Mouse (Mus musculus) ovary, postnatal 36 days (tissue): ENCODE measurements around the gene Prkaa2.
A peak's percentile ranks its signal among the peaks of the same experiment; 100 is the strongest.

ENCODE experiments used
- DNase-seq: peaks from one replicate; pipeline ENCODE4 v3.0.0; 2022; ENCODE audit warnings: low spot score, mixed read lengths

Gene Prkaa2

DNA sequence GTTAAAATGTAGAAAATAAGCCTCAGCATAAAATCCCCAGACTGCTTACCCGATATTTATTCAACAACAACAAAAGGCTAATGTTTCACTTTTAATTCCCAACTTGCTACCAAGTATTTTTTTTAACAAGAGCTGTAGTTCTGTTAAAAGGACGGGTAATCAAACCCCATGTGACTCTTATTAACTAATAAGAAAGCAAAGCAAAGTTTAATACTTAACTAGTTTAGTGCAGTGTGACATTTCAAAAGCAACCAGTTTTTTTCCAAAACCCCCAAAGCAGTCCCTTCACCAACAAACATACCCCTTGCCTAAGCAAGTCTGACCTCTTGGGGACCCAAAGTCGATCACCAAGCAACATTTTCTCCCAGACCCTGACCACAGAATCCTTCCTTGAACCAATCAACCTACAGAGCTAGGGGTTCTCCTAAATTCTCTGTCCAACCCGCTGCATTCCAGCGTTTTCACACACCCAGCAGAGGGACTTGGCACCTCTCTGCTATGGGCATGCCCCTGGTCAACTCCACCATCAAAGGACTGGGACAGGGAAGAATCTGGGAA, 970 bp downstream of the Prkaa2 start:
- DNase-seq = no peak

DNA sequence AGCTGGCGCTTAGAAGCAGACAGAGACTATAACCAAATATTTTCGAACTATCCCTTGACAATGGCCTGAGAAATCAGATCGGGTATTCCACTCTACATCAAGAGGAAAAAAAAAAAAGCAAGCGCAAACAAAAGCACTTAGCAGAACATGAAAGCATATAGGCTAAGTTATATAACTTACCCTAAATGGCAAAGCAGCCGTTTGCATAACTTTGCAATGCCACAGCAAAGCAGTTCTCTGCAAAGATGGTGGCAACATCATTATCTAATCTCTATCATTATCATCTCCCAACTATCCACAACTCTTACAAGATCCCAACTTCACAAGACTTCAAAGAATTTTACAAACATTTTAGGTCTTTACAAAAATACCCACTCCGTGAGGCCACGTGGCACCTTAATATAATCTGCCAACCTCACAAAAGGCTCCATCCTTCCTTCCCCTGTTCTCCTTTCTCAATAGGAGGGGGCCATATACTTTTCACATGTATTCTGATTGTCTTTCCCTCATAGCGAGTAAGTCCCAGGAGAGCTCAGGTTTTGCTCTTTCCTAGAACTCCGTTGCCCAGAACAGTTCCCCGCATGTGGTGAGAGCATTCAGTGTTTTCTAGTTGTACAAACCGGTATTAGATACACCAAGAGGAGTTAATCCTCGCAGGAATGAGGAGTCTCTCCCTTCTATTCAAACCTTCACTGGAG, 1.6 kb downstream of the Prkaa2 start:
- DNase-seq = no peak

DNA sequence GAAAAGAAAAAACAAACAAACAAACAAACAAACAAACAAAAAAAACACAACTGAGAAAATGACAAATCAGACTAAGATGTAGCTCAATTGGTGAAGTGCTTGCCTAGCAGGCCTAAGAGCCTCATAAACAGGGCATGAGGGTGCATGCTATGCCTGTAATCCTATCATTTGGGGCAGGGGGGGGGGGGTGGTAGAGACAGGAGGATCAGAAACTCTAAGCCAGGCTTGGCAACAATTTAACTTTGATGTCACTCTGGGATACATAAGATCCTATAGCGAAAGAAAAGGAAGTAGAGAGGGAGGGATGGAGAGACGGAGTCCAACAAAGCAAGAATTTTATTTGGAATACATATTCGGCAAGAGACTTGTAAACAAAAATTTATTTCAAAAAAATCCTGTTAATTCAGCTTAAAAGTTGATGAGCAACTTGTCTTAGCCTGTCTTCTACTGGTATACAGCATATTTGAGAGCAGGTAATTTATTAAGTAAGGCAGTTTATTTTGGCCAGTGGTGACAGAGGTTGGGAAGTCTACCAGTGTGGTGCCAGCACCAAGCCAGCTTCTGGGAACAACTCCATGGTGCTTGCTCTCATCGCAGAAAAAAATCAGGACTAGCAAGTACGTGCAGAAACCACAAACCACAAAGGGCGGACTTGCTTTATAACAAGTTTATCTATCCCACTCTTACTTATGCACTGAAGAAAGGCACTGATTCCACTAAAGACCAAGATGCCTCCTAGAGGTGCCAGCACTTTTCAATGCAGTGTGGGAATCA, 5.4 kb downstream of the Prkaa2 start:
- DNase-seq = no peak

DNA sequence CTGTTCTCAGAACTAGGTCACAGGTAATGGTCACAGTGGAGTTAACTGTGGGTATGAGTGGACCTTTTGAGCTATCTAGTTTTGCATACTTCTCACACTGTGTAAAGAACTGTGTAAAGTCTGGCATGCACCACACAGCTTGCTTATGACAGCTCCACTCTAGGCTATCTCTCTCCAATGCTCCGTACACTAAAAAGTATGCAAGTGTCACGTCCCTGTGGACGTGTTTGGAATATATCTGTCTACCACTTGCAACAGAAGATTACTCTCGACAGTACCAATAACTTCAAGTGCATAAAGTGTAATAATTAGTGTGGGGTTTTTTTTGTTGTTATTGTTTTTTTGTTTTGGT, 8.4 kb downstream of the Prkaa2 start:
- DNase-seq = no peak

DNA sequence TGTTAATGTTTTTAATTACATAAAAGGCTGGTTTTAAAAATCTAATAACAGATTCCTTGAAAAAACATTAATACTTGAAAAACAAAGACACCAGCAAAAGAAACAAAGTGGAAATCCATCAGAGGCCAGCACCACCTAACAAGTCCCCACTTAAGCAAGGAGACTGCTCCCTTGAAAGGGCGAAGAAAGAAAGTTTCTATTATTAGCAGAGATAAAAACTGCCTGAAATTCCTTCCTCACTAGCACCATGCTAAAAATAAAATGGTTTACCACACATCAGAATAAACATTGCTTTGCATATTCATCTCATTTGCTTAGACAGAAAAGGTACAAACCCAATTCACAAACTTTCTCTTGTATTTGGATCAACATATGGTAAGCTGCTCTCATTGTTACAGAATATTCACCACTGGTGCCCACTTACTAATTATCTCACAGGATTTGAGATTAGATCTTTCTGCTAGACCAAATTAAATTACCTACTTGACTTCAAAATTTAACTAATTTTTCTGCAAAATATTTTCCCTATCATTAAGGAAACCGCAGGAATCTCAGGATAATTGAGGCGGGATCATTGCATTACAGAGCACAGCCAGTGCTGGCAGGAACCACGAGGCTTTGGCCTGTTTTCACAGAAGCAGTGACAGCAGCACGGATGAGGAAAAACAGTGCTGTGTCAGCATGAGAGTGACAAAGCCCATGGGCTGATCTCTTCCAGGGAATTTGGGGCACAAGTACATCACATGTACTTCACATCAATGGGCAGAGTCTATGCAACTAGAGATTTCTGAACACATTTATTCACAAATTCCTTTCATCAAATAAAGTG, 9.0 kb downstream of the Prkaa2 start:
- no peak for DNase-seq

DNA sequence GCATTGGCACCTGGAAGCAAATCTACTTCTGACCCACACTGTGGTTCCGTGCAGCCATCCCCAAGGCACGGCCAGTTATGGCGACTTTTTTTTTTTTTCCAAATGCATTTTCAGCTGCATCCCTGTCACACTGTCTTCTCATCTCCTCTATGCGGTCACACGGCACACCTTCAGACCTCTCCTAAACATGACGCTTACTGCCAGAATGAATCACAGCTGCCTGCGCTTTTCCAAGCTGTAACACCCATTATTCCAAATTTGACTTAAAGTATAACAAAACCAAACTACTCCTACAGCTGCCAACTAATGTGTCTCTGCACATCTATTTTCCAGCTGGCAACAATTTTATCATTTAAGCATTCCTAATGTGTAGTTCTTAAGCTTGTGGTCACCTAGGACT, 11.0 kb downstream of the Prkaa2 start:
- DNase-seq = no peak

DNA sequence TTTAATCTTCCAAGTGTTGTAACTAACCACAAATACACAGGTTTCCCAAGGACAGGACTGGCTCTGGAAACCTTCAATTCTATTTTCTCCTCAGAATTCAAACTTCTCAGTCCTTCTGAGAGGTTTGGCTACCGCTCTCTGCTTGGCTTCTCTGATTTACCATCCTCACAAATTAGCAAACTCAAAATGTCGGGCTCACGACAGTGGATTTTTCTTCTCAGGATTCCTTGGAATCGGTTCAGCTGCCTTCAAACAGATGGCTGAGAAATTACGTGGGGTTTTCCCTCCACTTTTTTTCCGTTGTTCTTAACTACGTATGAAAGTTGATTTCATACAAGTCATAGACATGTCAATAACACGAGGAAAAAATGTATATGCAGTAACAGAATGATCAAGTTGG, 11.5 kb downstream of the Prkaa2 start:
- DNase-seq = no peak

DNA sequence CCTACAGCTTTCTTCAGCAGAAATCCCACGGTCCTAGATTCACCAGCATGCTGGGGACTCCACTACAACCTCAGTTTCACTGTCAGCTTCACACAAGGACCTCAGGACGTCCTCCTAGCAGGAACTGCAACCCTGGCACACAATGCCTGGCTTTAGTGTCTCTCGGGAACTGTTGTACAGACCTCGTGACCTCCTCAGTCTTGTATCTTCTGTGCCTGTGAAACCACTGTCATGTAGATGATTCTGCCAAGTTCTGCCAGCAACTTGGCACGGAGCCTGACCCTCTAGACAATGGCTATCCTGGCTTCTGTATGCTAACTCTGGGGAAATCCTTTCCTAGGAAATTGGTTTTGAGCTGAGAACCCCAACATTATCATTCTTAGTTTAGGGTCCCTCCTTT, 14.4 kb downstream of the Prkaa2 start:
- DNase-seq = peak; percentile 39

DNA sequence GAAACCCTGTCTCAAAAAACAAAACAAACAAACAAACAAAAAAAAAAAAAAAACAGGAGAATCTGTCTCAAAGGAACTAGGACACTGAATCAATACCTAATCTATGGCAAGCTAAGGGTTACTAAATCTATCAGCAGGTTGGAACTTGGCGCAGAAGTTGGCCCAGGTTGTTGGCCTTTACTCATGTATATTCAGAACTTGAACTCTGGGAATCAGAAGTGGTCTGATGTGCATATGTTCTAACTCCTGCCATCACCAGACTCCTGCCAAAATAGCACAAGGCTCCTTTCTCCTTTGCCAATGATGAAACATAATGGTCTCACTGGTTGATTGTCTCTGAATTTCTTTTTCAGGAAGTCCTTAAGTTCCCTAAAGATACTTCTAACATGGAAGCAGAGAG, 15.7 kb downstream of the Prkaa2 start:
- DNase-seq = no peak

DNA sequence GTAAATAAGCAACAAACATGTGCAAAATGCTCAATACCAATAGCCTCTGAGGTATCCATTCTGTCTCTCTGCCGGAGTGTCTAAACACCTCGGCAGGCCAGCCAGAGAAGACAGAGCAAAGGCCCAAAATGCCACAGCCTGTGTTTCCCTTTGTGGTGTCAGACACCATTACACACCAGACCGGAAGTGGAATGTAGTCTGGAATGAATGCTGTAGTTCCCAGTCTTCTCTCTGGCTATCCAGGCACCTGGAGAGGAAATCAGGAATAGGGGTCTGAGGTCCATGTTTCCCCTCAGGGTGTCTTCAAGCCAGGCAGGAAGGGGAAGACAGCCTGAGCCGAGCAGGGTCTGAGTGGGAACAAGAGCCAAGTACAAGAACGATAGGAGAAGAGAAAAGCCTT, 19.3 kb downstream of the Prkaa2 start:
- DNase-seq = no peak

DNA sequence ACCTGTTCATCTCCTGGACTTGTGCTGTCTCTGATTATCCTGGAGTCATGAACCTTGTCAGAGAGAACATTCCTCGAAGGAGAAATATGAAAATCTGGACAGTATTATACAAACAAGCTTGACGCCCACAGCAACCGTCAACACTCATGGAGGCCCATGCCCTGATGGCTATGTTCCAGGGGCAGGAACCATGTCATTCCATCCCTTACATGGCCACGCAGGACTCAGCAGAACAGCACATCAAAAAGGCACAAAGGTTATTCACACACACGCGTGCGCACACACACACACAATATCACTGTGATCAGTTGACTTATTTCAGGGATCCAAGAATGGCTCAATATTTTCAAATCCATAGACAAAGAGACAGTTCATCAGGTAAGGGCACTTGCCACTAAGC, 20.3 kb downstream of the Prkaa2 start:
- no peak for DNase-seq

DNA sequence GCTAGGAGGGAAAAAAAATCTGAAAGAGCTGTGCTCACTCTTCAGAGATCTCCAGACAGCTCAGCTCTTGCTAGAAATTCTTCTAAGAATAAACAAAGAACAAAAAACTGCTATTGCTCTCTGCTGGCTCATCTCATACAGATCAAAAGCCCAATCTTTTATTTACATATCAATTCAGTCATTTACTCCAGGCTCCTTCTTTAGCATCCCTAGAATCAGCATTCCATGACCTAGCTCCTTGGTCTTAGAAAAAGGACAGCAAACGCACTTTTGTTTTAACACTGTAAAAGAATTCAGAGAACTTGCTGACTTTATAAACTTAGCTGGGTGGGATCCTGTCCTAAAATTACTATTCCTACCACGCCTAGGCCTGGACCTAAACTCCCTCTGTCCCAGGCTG, 21.0 kb downstream of the Prkaa2 start:
- DNase-seq = no peak

DNA sequence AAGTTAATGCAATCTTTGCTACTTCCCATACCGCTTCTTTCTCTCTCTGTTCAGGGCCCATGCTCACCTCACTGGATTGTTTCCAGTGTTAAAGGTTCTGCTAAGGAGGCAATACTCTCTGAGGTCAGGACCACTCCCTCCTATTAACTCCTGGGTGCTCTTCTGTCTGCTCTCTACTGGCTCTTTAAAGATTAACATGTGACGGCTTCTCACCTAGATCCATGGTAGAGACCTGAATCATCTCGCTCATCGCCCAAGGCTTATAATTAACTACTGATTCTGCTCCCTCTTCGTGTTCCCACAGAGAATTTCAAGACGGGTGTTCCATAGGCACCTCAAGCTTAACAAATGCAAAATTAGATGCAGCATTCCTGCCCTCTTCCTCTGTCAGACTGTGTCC, 33.5 kb downstream of the Prkaa2 start:
- DNase-seq = no peak

DNA sequence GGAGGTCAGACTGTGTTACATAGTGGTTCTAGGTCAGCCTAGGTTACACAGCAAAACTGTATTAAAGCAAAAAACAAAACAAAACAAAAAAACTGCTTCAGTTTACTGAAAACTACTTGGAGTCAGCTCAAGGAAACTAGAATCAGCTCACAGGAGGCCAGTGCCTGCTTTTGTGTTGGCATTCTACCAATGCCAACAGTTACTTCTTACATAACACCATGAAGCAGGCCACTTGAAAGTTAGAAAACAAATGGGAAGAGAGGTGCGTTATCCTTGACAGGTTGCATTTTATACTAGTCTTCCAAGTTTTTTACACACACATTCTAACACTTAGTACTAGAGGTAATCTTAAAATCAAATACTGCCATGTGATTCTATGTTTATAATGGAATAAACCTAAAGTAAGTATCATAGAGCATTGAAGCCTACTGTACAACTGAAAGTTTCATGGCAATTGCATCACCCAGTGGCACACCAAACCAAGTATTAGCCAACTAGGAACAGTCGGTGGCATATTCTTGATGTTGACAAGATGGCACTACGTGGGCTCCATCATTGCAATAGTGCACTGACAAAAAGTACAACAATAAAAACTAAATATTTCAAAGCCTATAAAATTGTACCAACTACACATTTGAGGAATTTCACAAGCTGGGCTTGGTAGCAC, 37.8 kb downstream of the Prkaa2 start:
- DNase-seq = no peak

DNA sequence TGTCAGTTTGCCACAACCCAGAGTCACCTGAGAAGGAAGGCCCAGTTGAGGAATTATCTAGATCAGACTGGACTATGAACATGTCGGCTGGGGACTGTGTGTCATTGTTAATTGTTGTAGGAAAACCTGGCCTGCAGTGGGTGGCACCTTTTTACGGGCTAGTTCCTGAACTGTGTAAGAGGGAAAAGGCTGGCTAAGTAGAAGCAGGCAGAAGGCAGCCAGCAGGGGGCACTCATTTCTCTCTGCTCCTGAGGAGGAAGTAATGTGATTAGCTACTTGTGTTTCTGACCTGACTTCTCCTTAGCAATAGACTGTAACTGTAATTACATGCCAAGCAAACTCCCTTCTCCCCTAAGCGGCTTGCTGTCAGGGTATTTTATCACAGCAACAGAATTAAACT, 38.7 kb downstream of the Prkaa2 start:
- DNase-seq = peak; percentile 74

DNA sequence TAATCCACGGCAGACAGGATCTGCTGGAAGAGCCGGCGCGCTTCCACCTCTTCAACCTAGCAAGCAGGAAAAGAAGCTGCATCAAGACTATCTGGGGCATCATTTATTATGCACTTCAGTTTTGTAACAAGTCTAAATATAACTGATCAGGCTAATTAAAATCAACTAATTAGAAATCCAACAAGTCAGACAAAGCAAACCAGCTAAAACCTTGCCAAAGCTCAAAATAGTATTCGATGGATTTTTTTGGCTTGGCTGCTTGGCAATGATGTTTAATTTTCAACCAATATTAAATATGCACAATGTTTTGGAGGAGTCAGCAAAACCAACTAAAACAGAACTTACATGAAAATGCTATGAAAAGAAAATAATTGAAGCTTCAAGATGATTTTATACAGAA, 58.4 kb downstream of the Prkaa2 start:
- no peak for DNase-seq

DNA sequence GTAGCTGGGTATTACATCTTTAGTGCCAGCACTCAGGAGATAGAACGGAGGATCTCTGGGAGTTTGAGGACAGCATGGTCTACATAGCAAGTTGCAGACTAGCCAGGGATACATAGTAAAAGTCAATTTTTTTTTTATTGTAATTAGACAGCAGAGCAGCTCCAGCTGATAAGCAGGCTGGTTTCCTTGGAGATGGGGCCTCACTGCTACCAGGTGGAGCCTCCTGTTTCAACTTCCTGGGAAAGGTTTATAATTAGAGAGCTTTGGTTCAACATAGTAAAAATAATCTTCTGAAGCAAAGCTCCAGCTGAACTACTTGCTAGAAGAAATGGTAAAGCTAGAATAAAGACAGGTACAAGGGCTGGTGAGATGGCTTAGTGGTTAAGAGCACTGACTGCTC, 59.6 kb downstream of the Prkaa2 start:
- no peak for DNase-seq

DNA sequence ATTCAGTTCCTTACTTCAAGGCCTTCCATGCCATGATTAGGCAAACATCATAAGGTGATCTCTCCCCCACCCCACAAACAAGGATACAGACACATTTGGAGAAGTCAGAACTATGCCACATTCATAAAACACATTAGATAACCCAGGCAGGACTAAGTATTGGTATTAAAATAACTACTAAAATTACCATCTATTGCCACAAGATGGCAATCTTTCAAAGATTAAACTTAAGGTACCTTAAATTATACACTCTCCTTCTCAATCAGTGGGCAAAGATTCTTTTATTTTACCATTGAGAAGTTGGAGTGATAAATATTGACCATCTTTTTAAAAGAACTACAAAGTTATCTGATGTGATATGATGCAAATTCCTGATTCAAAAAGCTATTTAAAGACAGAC, 75.4 kb downstream of the Prkaa2 start:
- DNase-seq = no peak

DNA sequence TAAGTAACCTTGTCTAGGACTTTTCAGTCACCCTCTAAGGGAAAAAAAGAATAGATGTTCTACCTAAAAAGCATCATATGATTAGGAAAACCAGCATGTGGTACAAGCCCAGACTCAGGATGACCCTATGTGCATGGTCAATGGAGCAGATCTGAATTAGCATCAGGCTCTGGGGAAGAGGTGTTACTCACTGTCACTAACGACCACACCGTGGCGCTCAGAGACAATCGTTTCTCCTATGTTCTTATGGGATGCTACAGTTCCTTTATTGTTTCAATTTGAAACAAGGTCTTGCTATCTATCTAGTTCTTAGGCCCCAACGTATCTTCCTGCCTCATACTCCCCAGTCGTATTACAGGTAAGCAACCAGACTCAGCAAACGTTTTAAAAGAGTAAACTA, 76.5 kb downstream of the Prkaa2 start:
- no peak for DNase-seq

DNA sequence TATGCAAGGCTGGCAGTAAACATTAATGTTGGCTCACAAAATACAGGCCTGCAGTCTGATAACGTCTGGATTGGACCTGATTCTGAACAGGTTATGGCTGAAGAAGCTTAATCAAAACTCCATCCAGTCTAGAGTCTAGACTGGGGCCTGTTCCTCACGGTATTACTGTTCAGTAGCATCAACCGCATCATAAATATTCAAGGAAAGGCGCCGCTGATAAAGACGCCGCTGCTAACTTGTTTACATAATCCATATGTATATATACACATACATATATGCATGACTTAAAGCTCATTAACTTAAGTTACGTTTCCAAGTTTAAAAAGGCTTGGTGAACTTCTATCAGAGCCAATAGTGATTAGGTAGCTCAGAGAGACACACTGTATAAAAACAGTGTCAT, 78.6 kb downstream of the Prkaa2 start:
- no peak for DNase-seq

DNA sequence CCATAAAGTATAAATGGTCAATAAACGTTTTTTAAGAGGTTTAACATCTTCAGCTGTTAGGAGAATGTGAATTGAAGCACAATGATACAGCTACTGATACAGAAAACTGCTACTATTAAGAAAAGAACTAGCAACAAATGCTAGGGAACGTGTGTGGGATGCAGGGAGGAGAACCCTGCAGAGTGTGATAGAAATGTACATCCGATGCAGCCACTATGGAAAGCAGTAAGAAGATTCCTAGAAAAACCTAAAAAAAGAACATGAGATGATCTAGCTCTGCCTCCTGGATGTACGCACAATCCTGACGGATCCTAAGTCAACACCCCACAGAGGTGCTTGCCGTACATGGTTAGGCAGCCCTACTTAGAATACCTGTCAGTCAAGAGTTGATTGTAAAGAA, 82.4 kb downstream of the Prkaa2 start:
- no peak for DNase-seq

DNA sequence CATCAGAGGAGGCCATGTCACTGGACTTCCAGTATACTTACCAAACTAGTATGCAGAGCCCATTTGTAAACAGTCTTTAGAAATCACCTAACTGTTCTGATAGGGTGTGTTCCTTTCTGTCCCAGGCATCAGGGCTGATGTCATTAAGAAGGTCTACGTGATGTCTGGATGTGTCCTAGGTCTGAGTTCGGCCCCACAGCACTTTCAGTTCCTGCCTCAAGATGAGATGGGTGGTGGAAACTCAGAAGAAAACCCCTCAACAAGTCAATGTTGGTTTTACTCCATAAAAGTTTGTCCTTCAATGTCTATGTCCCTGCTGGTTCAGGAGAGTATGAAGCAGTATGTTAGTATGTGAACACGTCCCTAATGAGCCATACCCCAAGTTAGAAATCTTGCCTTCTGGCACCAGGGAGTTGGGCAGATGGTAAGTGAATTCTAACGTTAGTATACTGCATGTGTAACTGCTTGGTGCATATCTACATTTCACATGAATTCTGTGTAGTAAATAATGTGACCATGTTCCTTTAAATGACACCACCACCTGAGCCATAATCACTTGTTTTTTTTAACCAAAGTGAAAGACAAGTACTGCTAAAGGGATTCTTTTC, 93.6 kb downstream of the Prkaa2 start:
- no peak for DNase-seq
